Mouse (Mus musculus): ENCODE measurements around the gene Rassf7.

GRCm38 (mm10) chr7:141229702-141230101, 14.0 kb downstream of the Rassf7 start:
- TF ChIP-seq CTCF (IDR thresholded peaks at IDR 0.05; ENCODE audit: low read depth, low read length) (no peak), GATA1 (IDR thresholded peaks at IDR 0.05; ENCODE audit: borderline replicate concordance, low read length) (no peak), GATA2 (IDR thresholded peaks at IDR 0.05; ENCODE audit: borderline replicate concordance, low read depth, low read length) (no peak), POLR2AphosphoS5 (IDR thresholded peaks at IDR 0.05; ENCODE audit: insufficient replicate concordance, low read depth, low read length) (no peak)

All from G1E (cell line).